Mouse (Mus musculus) embryo, embryonic 11 days (tissue): ENCODE measurements around the gene Dirc2.

Source experiments
- DNase-seq: peaks from one replicate; pipeline ENCODE4 v3.0.0-alpha.2; 2015

Dirc2 gene

GRCm38 (mm10) chr16:35738096-35738767 lies 30.9 kb downstream of the Dirc2 start:
- no peak for DNase-seq

GRCm38 (mm10) chr16:35734038-35734437 lies 35.1 kb downstream of the Dirc2 start:
- DNase-seq, result peak; percentile 76

- DNase-seq, result no peak
These were observed 37.1 kb downstream of the Dirc2 start for GRCm38 (mm10) chr16:35732096-35732495.

DNA sequence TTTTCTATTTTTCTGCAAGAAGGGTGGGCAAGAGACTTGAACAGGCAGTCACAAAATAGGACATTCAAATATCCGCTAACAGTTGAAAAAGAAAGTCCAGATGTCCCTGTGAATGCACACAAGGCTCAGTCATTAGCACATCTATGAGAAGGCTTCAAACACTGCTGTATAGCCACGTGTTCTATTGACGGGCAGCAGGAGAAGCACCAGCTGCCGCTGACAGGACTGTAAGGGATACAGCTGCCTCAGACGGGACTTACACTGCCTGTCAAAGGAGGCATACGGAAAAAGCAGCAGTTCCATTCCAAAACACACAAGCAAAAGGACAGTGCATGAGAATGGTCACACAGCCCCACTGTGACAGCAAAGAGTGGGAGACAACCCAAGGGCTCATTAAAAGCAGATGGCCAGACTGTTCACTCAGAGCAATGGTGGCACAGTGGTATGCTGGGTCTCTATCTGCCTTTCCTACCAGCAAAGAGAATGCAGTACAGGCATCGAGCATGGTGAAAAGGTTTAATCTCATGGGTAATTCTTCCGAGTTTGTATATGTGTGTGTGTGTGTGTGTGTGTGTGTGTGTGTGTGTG lies 39.9 kb downstream of the Dirc2 start:
- DNase-seq, result peak; percentile 37

GRCm38 (mm10) chr16:35726601-35727000 lies 42.6 kb downstream of the Dirc2 start:
- no peak for DNase-seq

GRCm38 (mm10) chr16:35724561-35724960 lies 44.6 kb downstream of the Dirc2 start:
- no peak for DNase-seq

GRCm38 (mm10) chr16:35717761-35718160 lies 51.4 kb downstream of the Dirc2 start:
- DNase-seq, result no peak

GRCm38 (mm10) chr16:35716257-35716656 lies 52.9 kb downstream of the Dirc2 start:
- no peak for DNase-seq

GRCm38 (mm10) chr16:35715771-35716170 lies 53.4 kb downstream of the Dirc2 start:
- no peak for DNase-seq

DNA sequence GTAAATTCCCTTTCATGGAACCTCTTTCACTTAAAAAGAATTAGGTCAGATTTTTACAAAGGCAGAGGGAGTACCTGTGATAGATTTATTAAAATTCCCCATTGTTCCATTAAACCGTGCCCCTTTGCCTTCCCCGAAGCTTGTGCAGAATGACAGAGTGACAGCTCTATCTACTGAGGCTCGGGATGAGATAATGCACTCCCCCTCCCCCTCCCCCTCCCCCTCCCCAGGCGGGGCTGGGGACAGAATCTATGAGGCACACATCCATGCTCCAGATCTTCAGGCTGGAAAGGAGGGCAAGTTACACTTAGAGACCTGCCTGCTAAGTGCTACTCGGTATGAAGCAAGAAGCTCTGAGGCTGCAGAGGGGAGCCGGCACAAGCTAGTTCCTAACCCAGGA lies 53.8 kb downstream of the Dirc2 start:
- DNase-seq, result no peak

GRCm38 (mm10) chr16:35714689-35715088 lies 54.5 kb downstream of the Dirc2 start:
- no peak for DNase-seq

DNA sequence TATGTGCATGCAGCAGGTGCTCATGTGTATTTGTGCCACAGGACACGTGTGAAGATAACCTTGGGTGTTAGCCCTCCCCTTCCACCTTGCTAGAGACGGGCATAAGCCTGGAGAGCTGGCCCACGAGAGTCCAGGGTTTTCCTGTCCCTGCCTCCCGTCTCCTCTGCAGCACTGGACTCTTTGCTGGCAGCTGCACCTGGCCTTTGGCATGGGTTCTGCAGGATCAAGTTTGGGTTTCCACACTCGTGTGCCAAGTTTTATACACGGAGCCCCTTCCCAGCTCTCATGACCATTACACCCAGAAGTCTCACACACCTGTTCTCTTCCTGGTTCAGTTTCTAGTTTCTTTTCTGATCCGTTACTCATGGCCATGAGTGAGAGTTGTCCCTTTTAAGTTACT lies 55.5 kb downstream of the Dirc2 start:
- DNase-seq, result no peak

GRCm38 (mm10) chr16:35711004-35711403 lies 58.2 kb downstream of the Dirc2 start:
- no peak for DNase-seq

- no peak for DNase-seq
These were observed 62.2 kb downstream of the Dirc2 start for GRCm38 (mm10) chr16:35707004-35707403.

DNA sequence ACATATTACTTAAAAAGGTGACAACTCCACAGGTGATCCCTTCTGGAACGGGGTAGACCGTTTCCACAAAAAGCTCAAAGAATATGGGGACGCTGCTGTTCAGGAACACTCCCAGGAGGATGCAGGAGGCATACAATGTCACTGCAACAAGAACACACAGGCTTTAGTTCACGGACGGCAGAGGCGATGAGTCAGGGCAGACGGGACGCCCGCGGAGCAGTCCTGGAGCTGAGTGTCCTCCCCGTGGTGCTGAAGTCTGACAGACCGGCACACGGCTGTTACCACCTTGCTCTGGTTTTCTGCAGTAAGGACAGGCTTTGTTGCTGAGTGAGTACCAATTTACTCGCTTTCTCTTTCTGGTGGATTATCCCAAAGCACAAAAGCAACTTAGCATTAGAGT lies 64.4 kb downstream of the Dirc2 start:
- no peak for DNase-seq

- no peak for DNase-seq
These were observed 65.1 kb downstream of the Dirc2 start for GRCm38 (mm10) chr16:35703763-35704679.

DNA sequence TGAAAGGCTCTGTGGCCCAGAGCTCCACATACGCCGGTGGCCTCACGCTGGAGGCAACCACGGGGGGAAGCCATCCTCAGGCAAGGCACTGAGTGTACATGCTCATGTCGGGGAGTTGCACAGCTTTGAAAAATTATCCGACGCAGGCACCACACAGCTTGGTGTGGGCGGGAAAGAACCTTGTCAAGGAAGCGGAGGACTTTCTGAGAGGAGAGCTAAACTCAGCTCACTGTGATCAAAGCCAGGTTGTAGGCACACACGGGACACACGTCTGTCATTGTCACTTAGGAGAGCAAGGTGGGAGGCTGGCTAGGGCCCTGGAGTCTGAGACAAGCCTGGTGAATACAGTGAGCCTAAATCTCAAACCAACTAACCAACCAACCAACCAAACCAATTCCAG lies 67.3 kb downstream of the Dirc2 start:
- peak; percentile 16 for DNase-seq

GRCm38 (mm10) chr16:35696103-35696502 lies 73.1 kb downstream of the Dirc2 start:
- DNase-seq, result no peak

- no peak for DNase-seq
These were observed 74.8 kb downstream of the Dirc2 start for GRCm38 (mm10) chr16:35694250-35694846.

GRCm38 (mm10) chr16:35691606-35692005 lies 77.5 kb downstream of the Dirc2 start:
- no peak for DNase-seq

- no peak for DNase-seq
These were observed 82.7 kb downstream of the Dirc2 start for GRCm38 (mm10) chr16:35686491-35686890.

DNA sequence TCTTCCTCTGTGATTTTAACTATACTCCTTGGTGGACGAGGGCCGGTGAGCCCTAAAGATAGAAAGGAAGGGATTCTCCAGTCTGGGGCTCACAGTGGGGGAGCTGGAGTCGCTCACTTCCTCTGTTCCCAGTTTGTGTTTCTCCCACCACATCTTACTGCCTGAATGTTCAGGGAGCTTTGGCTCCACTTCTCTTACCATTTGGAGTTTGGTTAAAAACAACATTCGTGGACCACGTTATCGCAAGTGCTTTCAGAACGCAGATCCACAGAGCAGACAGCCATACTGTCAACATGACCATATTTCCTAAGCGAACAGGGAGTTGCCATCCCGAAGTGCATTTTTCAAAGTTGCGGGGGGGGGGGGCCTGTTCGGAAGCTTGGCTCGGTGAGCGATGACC lies 84.1 kb downstream of the Dirc2 start:
- DNase-seq, result no peak

GRCm38 (mm10) chr16:35681327-35682108 lies 87.6 kb downstream of the Dirc2 start:
- peak; percentile 57 for DNase-seq
